Mouse (Mus musculus) kidney, embryonic 16.5 days (tissue): ENCODE data around the gene Amh. TPM values are rescaled to one million over a fixed set of nuclear protein-coding genes. Genes with fewer than 3 reads are reported as not detected.
"Not testable (repeated sequence)": the region's sequence is repeated elsewhere in the genome, so short reads cannot be mapped to it uniquely, and the experiment has no call there.

Source experiments
- ATAC-seq: fragments of 200-750 bp; cut with Nextera tagmentation; 2 replicates; pipeline ENCODE4 v1.8.0; 2017; ENCODE audit warnings: moderate TSS enrichment; ENCODE audit not compliant: low FRiP score, low TSS enrichment
- H3K27ac ChIP-seq: fragments of 300-500 bp; sonication (generic); 2 replicates; pipeline ENCODE4 v1.5.1; 2014; ENCODE audit warnings: low read length
- H3K27me3 ChIP-seq: fragments of 300-500 bp; sonication (generic); 2 replicates; pipeline ENCODE4 v1.6.1; 2014; ENCODE audit warnings: low read length, control low read depth, mixed read lengths; ENCODE audit not compliant: insufficient read depth
- H3K36me3 ChIP-seq: fragments of 300-500 bp; sonication (generic); 2 replicates; pipeline ENCODE4 v1.6.1; 2014; ENCODE audit warnings: low read length, control low read depth, mixed read lengths; ENCODE audit not compliant: insufficient read depth
- H3K4me1 ChIP-seq: fragments of 300-500 bp; sonication (generic); 2 replicates; pipeline ENCODE4 v1.6.1; 2014; ENCODE audit warnings: low read length, control low read depth, mixed read lengths; ENCODE audit not compliant: insufficient read depth
- H3K4me2 ChIP-seq: fragments of 300-500 bp; sonication (generic); replicated peaks from 2 replicates; pipeline ENCODE4 v1.6.1; 2014; ENCODE audit warnings: low read depth, low read length
- H3K4me3 ChIP-seq: fragments of 300-500 bp; sonication (generic); 2 replicates; pipeline ENCODE4 v1.5.1; 2014; ENCODE audit warnings: mild to moderate bottlenecking, low read length
- H3K9ac ChIP-seq: fragments of 300-500 bp; sonication (generic); replicated peaks from 2 replicates; pipeline ENCODE4 v1.6.1; 2014; ENCODE audit warnings: low read length
- H3K9me3 ChIP-seq: fragments of 300-500 bp; sonication (generic); 2 replicates; pipeline ENCODE4 v1.6.1; 2016; ENCODE audit warnings: low read length, control low read depth
- WGBS: fragments of 180-500 bp; shearing (Covaris S2); extraction: QIAGEN DNeasy Blood & Tissue Kit; methylation state at CpG from one replicate; pipeline ENCODE4 v1.1.7; 2014; 5-methylcytosine and 5-hydroxymethylcytosine counted together
- polyA plus RNA-seq: library from polyadenylated mRNA; unstranded; fragments of >200 nt; fragmentation: Nextera tagmentation; extraction: Ambion mirVana; gene quantifications from 2 replicates; pipeline ENCODE4 v1.2.1, GENCODE M21; 2015

The Amh gene
- polyA plus RNA-seq, 1 experiment from 2014 or later = 0.70 TPM

- Histone ChIP-seq H3K27ac (no peak overlapping the region), H3K9me3 (no peaks in the 10 kb centered on the region), H3K9ac (no peak overlapping the region), H3K36me3 (peaks cover 7% of the 10 kb centered on the region), H3K4me1 (peaks cover 27% of the 10 kb centered on the region), H3K27me3 (no peaks in the 10 kb centered on the region), H3K4me2 (no peak overlapping the region), H3K4me3 (no peak overlapping the region)
- 66% methylated on average over 2 of the region's 2 CpGs for WGBS
- ATAC-seq = no peak
These were observed 19.8 kb downstream of the Amh start for GRCm38 (mm10) chr10:80824827-80825226.

- H3K9ac ChIP-seq = peak within 1 kb of the TSS; percentile 96
- no peaks in the 10 kb centered on the region for H3K9me3 ChIP-seq
- ATAC-seq = peak; percentile 97
- peak within 1 kb of the TSS; percentile 90 for H3K27ac ChIP-seq
- peaks cover 38% of the 10 kb centered on the region for H3K4me1 ChIP-seq
- H3K36me3 ChIP-seq = peaks cover 13% of the 10 kb centered on the region
- WGBS = under 1% methylated on average over 80 of the region's 82 CpGs
- peak within 1 kb of the TSS; percentile 94 for H3K4me2 ChIP-seq
- H3K27me3 ChIP-seq = no peaks in the 10 kb centered on the region
- peak within 1 kb of the TSS; percentile 64 for H3K4me3 ChIP-seq
These were observed 21.4 kb downstream of the Amh start, which contains the start of gene Oaz1 for GRCm38 (mm10) chr10:80826151-80827062. Gene Oaz1, plus strand, starts transcription at chr10:80826656.

GRCm38 (mm10) chr10:80827063-80827869 is 22.2 kb downstream of the Amh start:
- Histone ChIP-seq H3K9ac (peak overlapping the region; percentile 96), H3K4me1 (peaks cover 38% of the 10 kb centered on the region), H3K4me2 (peak overlapping the region; percentile 94), H3K27me3 (no peaks in the 10 kb centered on the region), H3K27ac (peak overlapping the region; percentile 90), H3K9me3 (no peaks in the 10 kb centered on the region), H3K4me3 (peak overlapping the region; percentile 64), H3K36me3 (peaks cover 13% of the 10 kb centered on the region)
- 4% methylated on average over 29 of the region's 29 CpGs for WGBS
- ATAC-seq = no peak

- H3K9me3 ChIP-seq = no peaks in the 10 kb centered on the region
- H3K4me2 ChIP-seq = peak overlapping the region; percentile 94
- H3K27me3 ChIP-seq = no peaks in the 10 kb centered on the region
- 66% methylated on average over 10 of the region's 10 CpGs for WGBS
- H3K4me1 ChIP-seq = peaks cover 38% of the 10 kb centered on the region
- H3K36me3 ChIP-seq = peaks cover 13% of the 10 kb centered on the region
- no peak overlapping the region for H3K27ac ChIP-seq
- H3K4me3 ChIP-seq = peak overlapping the region; percentile 64
- ATAC-seq = no peak
- peak overlapping the region; percentile 96 for H3K9ac ChIP-seq
These were observed 22.9 kb downstream of the Amh start for GRCm38 (mm10) chr10:80827870-80828420.

GRCm38 (mm10) chr10:80828587-80828986 is 23.5 kb downstream of the Amh start:
- H3K9me3 ChIP-seq, H3K9ac ChIP-seq, H3K27me3 ChIP-seq, ATAC-seq, H3K27ac ChIP-seq: not testable (repeated sequence)
- Histone ChIP-seq H3K4me3 (peak overlapping the region; percentile 64; the same call in 1 of the 2 replicates), H3K36me3 (peaks cover 13% of the 10 kb centered on the region), H3K4me2 (peak overlapping the region; percentile 94), H3K4me1 (peaks cover 38% of the 10 kb centered on the region)
- 72% methylated on average over 8 of the region's 9 CpGs for WGBS

- Histone ChIP-seq H3K9me3 (peaks cover 5% of the 10 kb centered on the region; the same call in 1 of the 2 replicates), H3K27ac (no peak overlapping the region), H3K4me2 (no peak overlapping the region), H3K4me3 (no peak overlapping the region), H3K4me1 (peaks cover 32% of the 10 kb centered on the region), H3K27me3 (peaks cover 14% of the 10 kb centered on the region), H3K9ac (no peak overlapping the region), H3K36me3 (peaks cover 13% of the 10 kb centered on the region)
- WGBS = 61% methylated on average over 1 of the region's 1 CpGs
- ATAC-seq = no peak
These were observed 24.6 kb downstream of the Amh start for GRCm38 (mm10) chr10:80829359-80830278.

- Histone ChIP-seq H3K9ac (no peak overlapping the region), H3K27ac (peak overlapping the region; percentile 15; the same call in 1 of the 2 replicates), H3K4me1 (peaks cover 29% of the 10 kb centered on the region), H3K36me3 (peaks cover 13% of the 10 kb centered on the region), H3K27me3 (peaks cover 29% of the 10 kb centered on the region), H3K4me3 (no peak overlapping the region), H3K4me2 (no peak overlapping the region), H3K9me3 (peaks cover 16% of the 10 kb centered on the region; the same call in 1 of the 2 replicates)
- WGBS = 3% methylated on average over 9 of the region's 9 CpGs
- ATAC-seq = peak; percentile 14; the same call in 1 of the 2 replicates
These were observed 26.1 kb downstream of the Amh start for GRCm38 (mm10) chr10:80831136-80831535.

GRCm38 (mm10) chr10:80832818-80833217 is 27.8 kb downstream of the Amh start:
- no peak overlapping the region for H3K27ac ChIP-seq
- peaks cover 26% of the 10 kb centered on the region for H3K4me1 ChIP-seq
- H3K27me3 ChIP-seq = peaks cover 32% of the 10 kb centered on the region
- no peak overlapping the region for H3K4me3 ChIP-seq
- 68% methylated on average over 7 of the region's 7 CpGs for WGBS
- peaks cover 13% of the 10 kb centered on the region for H3K36me3 ChIP-seq
- ATAC-seq = no peak
- H3K9ac ChIP-seq = no peak overlapping the region
- no peak overlapping the region for H3K4me2 ChIP-seq
- peaks cover 16% of the 10 kb centered on the region; the same call in 1 of the 2 replicates for H3K9me3 ChIP-seq

GRCm38 (mm10) chr10:80835617-80836016 is 30.6 kb downstream of the Amh start:
- Histone ChIP-seq H3K9me3 (peaks cover 16% of the 10 kb centered on the region; the same call in 1 of the 2 replicates), H3K4me1 (peaks cover 5% of the 10 kb centered on the region), H3K4me2 (no peak overlapping the region), H3K4me3 (no peak overlapping the region), H3K9ac (no peak overlapping the region), H3K27me3 (peaks cover 32% of the 10 kb centered on the region), H3K36me3 (no peaks in the 10 kb centered on the region), H3K27ac (no peak overlapping the region)
- WGBS = 58% methylated on average over 30 of the region's 30 CpGs
- no peak for ATAC-seq
